Mouse (Mus musculus) megakaryocyte-erythroid progenitor cell, adult 5-6 weeks (primary cell): ENCODE measurements around the gene Tas2r109. TPM values are rescaled to one million over a fixed set of nuclear protein-coding genes. Genes with fewer than 3 reads are reported as not detected.
"Not testable (repeated sequence)": the region's sequence is repeated elsewhere in the genome, so short reads cannot be mapped to it uniquely, and the experiment has no call there.

Source experiments
- ATAC-seq: replicated peaks from 2 replicates; pipeline ENCODE4 v1.8.0; 2016; ENCODE audit warnings: mild to moderate bottlenecking, inconsistent platforms; ENCODE audit not compliant: severe bottlenecking, poor library complexity, low FRiP score, low TSS enrichment
- total RNA-seq, 2 experiments: library from RNA; stranded (forward) in 1 of 2; stranded (reverse) in 1 of 2; fragments of 200-1000, 215-1000 nt in 1 of 2; fragments of >200 nt in 1 of 2; fragmentation: Nextera tagmentation in 1 of 2; gene quantifications; 2 replicates each; pipeline ENCODE4 v1.2.3; 2014 to 2017

Gene Tas2r109
- not detected in 2 replicates for total RNA-seq (2014; fragmentation: Nextera tagmentation)
- total RNA-seq (2017), result not detected in 2 replicates

- ATAC-seq, result no peak
Measured at GRCm38 (mm10) chr6:132980865-132981264, at the start of gene Tas2r109. Gene Tas2r109, minus strand, starts transcription at chr6:132980965.

- ATAC-seq, result no peak
Measured at GRCm38 (mm10) chr6:132957819-132958218, 22.9 kb downstream of the Tas2r109 start, which contains the start of gene Tas2r131. Gene Tas2r131, minus strand, starts transcription at chr6:132957919.

- no peak for ATAC-seq
Measured at GRCm38 (mm10) chr6:132950802-132951201, 30.0 kb downstream of the Tas2r109 start, which contains the start of gene Tas2r129. Gene Tas2r129, plus strand, starts transcription at chr6:132951102.

GRCm38 (mm10) chr6:132941376-132941775 lies 39.4 kb downstream of the Tas2r109 start:
- not testable (repeated sequence) for ATAC-seq

Other genes starting within 250 kb of the Tas2r109 start
- gene Tas2r115, start 242.9 kb downstream of the Tas2r109 start, total RNA-seq (2014; fragmentation: Nextera tagmentation), result not detected in 2 replicates
- not detected in 2 replicates for gene Tas2r115, start 242.9 kb downstream of the Tas2r109 start, total RNA-seq (2017)
- not detected in 2 replicates for gene Tas2r124, start 226.2 kb downstream of the Tas2r109 start, total RNA-seq (2014; fragmentation: Nextera tagmentation)
- not detected in 2 replicates for gene Tas2r124, start 226.2 kb downstream of the Tas2r109 start, total RNA-seq (2017)
- gene Tas2r102, start 218.8 kb downstream of the Tas2r109 start, total RNA-seq (2014; fragmentation: Nextera tagmentation), result not detected in 2 replicates
- gene Tas2r102, start 218.8 kb downstream of the Tas2r109 start, total RNA-seq (2017), result not detected in 2 replicates
- not detected in 2 replicates for gene Tas2r136, start 202.8 kb downstream of the Tas2r109 start, total RNA-seq (2014; fragmentation: Nextera tagmentation)
- gene Tas2r136, start 202.8 kb downstream of the Tas2r109 start, total RNA-seq (2017), result not detected in 2 replicates
- not detected in 2 replicates for gene Tas2r117, start 178.1 kb downstream of the Tas2r109 start, total RNA-seq (2014; fragmentation: Nextera tagmentation)
- not detected in 2 replicates for gene Tas2r117, start 178.1 kb downstream of the Tas2r109 start, total RNA-seq (2017)
- not detected in 2 replicates for gene Tas2r123, start 133.8 kb downstream of the Tas2r109 start, total RNA-seq (2014; fragmentation: Nextera tagmentation)
- not detected in 2 replicates for gene Tas2r123, start 133.8 kb downstream of the Tas2r109 start, total RNA-seq (2017)
- gene Tas2r116, start 125.5 kb downstream of the Tas2r109 start, total RNA-seq (2014; fragmentation: Nextera tagmentation), result not detected in 2 replicates
- not detected in 2 replicates for gene Tas2r116, start 125.5 kb downstream of the Tas2r109 start, total RNA-seq (2017)
- gene Tas2r110, start 113.0 kb downstream of the Tas2r109 start, total RNA-seq (2014; fragmentation: Nextera tagmentation), result not detected in 2 replicates
- not detected in 2 replicates for gene Tas2r110, start 113.0 kb downstream of the Tas2r109 start, total RNA-seq (2017)
- not detected in 2 replicates for gene Tas2r113, start 88.0 kb downstream of the Tas2r109 start, total RNA-seq (2014; fragmentation: Nextera tagmentation)
- not detected in 2 replicates for gene Tas2r113, start 88.0 kb downstream of the Tas2r109 start, total RNA-seq (2017)
- gene Tas2r125, start 71.3 kb downstream of the Tas2r109 start, total RNA-seq (2014; fragmentation: Nextera tagmentation), result not detected in 2 replicates
- not detected in 2 replicates for gene Tas2r125, start 71.3 kb downstream of the Tas2r109 start, total RNA-seq (2017)
- gene Tas2r129, start 29.9 kb downstream of the Tas2r109 start, total RNA-seq (2014; fragmentation: Nextera tagmentation), result not detected in 2 replicates
- gene Tas2r129, start 29.9 kb downstream of the Tas2r109 start, total RNA-seq (2017), result not detected in 2 replicates
- gene Tas2r131, start 23.0 kb downstream of the Tas2r109 start, total RNA-seq (2014; fragmentation: Nextera tagmentation), result not detected in 2 replicates
- not detected in 2 replicates for gene Tas2r131, start 23.0 kb downstream of the Tas2r109 start, total RNA-seq (2017)
- not detected in 2 replicates for gene Tas2r103, start 56.1 kb upstream of the Tas2r109 start, total RNA-seq (2014; fragmentation: Nextera tagmentation)
- gene Tas2r103, start 56.1 kb upstream of the Tas2r109 start, total RNA-seq (2017), result not detected in 2 replicates
- not detected in 2 replicates for gene Tas2r140, start 74.9 kb upstream of the Tas2r109 start, total RNA-seq (2014; fragmentation: Nextera tagmentation)
- not detected in 2 replicates for gene Tas2r140, start 74.9 kb upstream of the Tas2r109 start, total RNA-seq (2017)
- 31.3 and 32.7 TPM in 2 replicates for gene Smim10l1, start 123.9 kb upstream of the Tas2r109 start, total RNA-seq (2014; fragmentation: Nextera tagmentation)
- gene Smim10l1, start 123.9 kb upstream of the Tas2r109 start, total RNA-seq (2017), result 88.6 and 135 TPM in 2 replicates